Mouse (Mus musculus) ES-Bruce4 (cell line): Measurements from ENCODE around the gene Cpe. TPM values are rescaled to one million over a fixed set of nuclear protein-coding genes. Genes with fewer than 3 reads are reported as not detected.

Experiments used
- H3K27ac ChIP-seq: 2 replicates; pipeline ENCODE4 v1.5.1; 2012; ENCODE audit warnings: low read length, inconsistent platforms; ENCODE audit not compliant: insufficient read depth
- H3K27me3 ChIP-seq: 2 replicates; pipeline ENCODE4 v1.6.1; 2012; ENCODE audit warnings: mild to moderate bottlenecking, low read length, inconsistent platforms; ENCODE audit not compliant: control insufficient read depth, poor library complexity, insufficient read depth, severe bottlenecking
- H3K36me3 ChIP-seq: 2 replicates; pipeline ENCODE4 v1.6.1; 2012; ENCODE audit warnings: inconsistent platforms, mild to moderate bottlenecking, low read length, moderate library complexity; ENCODE audit not compliant: control insufficient read depth, poor library complexity, insufficient read depth, severe bottlenecking
- H3K4me1 ChIP-seq: one replicate; pipeline ENCODE4 v1.8.1; 2011; ENCODE audit warnings: low read length; ENCODE audit not compliant: control insufficient read depth, insufficient read depth
- H3K4me3 ChIP-seq: 2 replicates; pipeline ENCODE4 v1.5.1; 2011; ENCODE audit warnings: low read depth, mild to moderate bottlenecking, low read length
- H3K9ac ChIP-seq: 2 replicates; pipeline ENCODE4 v1.6.1; 2012; ENCODE audit warnings: low read depth, mild to moderate bottlenecking, inconsistent platforms; ENCODE audit not compliant: poor library complexity, severe bottlenecking
- H3K9me3 ChIP-seq: replicated peaks from 2 replicates; pipeline ENCODE4 v1.6.1; 2012; ENCODE audit warnings: mild to moderate bottlenecking, low read length, inconsistent platforms; ENCODE audit not compliant: control insufficient read depth, poor library complexity, insufficient read depth, severe bottlenecking
- CTCF ChIP-seq: IDR thresholded peaks from one replicate; pipeline ENCODE4 v1.8.1; 2011; ENCODE audit warnings: low read depth, low read length
- EP300 ChIP-seq: IDR thresholded peaks from 2 replicates; pipeline ENCODE4 v1.6.1; 2011; ENCODE audit warnings: low read depth, low read length; ENCODE audit not compliant: insufficient read depth
- POLR2A ChIP-seq: IDR thresholded peaks from one replicate; pipeline ENCODE4 v1.8.1; 2011; ENCODE audit warnings: low read length; ENCODE audit not compliant: insufficient read depth
- polyA plus RNA-seq: library from polyadenylated mRNA; stranded (reverse); fragments of >200 nt; gene quantifications from 2 replicates; pipeline ENCODE4 v1.2.4, GENCODE M21; 2011; ENCODE audit warnings: low read depth; ENCODE audit not compliant: missing spikeins, insufficient read depth, insufficient read length

Cpe gene
- polyA plus RNA-seq, 1 experiment, result 24.7 TPM

GRCm38 (mm10) chr8:64712499-64712898, 19.6 kb upstream of the Cpe start:
- Histone ChIP-seq H3K27ac (no peak overlapping the region), H3K4me3 (no peak overlapping the region), H3K9ac (no peak overlapping the region), H3K9me3 (peaks cover 2% of the 10 kb centered on the region; the same call in 1 of the 2 replicates), H3K36me3 (peaks cover 11% of the 10 kb centered on the region), H3K27me3 (no peaks in the 10 kb centered on the region), H3K4me1 (no peaks in the 10 kb centered on the region)
- TF ChIP-seq CTCF (no peak), EP300 (no peak), POLR2A (no peak)

- no peaks in the 10 kb centered on the region for H3K27me3 ChIP-seq
- no peak overlapping the region for H3K27ac ChIP-seq
- H3K9ac ChIP-seq, result no peak overlapping the region
- peaks cover 2% of the 10 kb centered on the region for H3K36me3 ChIP-seq
- H3K9me3 ChIP-seq, result peaks cover 2% of the 10 kb centered on the region; the same call in 1 of the 2 replicates
- TF ChIP-seq CTCF, result no peak
- no peak for TF ChIP-seq POLR2A
- H3K4me1 ChIP-seq, result no peaks in the 10 kb centered on the region
- no peak overlapping the region for H3K4me3 ChIP-seq
Observed at GRCm38 (mm10) chr8:64711544-64711943, 18.7 kb upstream of the Cpe start.

GRCm38 (mm10) chr8:64707481-64707880, 14.6 kb upstream of the Cpe start:
- Histone ChIP-seq H3K4me1 (no peaks in the 10 kb centered on the region), H3K27ac (no peak overlapping the region), H3K36me3 (no peaks in the 10 kb centered on the region), H3K4me3 (no peak overlapping the region), H3K27me3 (no peaks in the 10 kb centered on the region), H3K9me3 (peaks cover 2% of the 10 kb centered on the region; the same call in 1 of the 2 replicates), H3K9ac (no peak overlapping the region)
- TF ChIP-seq EP300 (no peak), POLR2A (no peak), CTCF (no peak)

GRCm38 (mm10) chr8:64703191-64703590, 10.3 kb upstream of the Cpe start:
- no peaks in the 10 kb centered on the region for H3K36me3 ChIP-seq

GRCm38 (mm10) chr8:64691591-64692401, 1.1 kb downstream of the Cpe start:
- H3K27me3 ChIP-seq, result peaks cover 11% of the 10 kb centered on the region
- no peaks in the 10 kb centered on the region for H3K36me3 ChIP-seq
- H3K4me1 ChIP-seq, result no peaks in the 10 kb centered on the region
- H3K9me3 ChIP-seq, result no peaks in the 10 kb centered on the region; the same call in 1 of the 2 replicates
- TF ChIP-seq EP300, result no peak
- no peak for TF ChIP-seq CTCF
- H3K9ac ChIP-seq, result peak overlapping the region; percentile 63
- H3K27ac ChIP-seq, result no peak overlapping the region
- peak overlapping the region; percentile 40 for H3K4me3 ChIP-seq

More at GRCm38 (mm10) chr8:64703191-64703590, 10.3 kb upstream of the Cpe start:
- no peak overlapping the region for H3K4me3 ChIP-seq
- TF ChIP-seq CTCF, result no peak
- no peak for TF ChIP-seq EP300
- TF ChIP-seq POLR2A, result no peak
- peaks cover 2% of the 10 kb centered on the region; the same call in 1 of the 2 replicates for H3K9me3 ChIP-seq
- H3K9ac ChIP-seq, result no peak overlapping the region
- no peaks in the 10 kb centered on the region for H3K4me1 ChIP-seq
- H3K27ac ChIP-seq, result no peak overlapping the region
- no peaks in the 10 kb centered on the region for H3K27me3 ChIP-seq

- Histone ChIP-seq H3K4me3 (no peak overlapping the region), H3K9ac (no peak overlapping the region), H3K9me3 (no peaks in the 10 kb centered on the region; the same call in 1 of the 2 replicates), H3K27ac (no peak overlapping the region), H3K27me3 (peaks cover 11% of the 10 kb centered on the region), H3K36me3 (no peaks in the 10 kb centered on the region), H3K4me1 (no peaks in the 10 kb centered on the region)
- TF ChIP-seq POLR2A (no peak), CTCF (no peak), EP300 (no peak)
Observed at GRCm38 (mm10) chr8:64690845-64691244, 2.0 kb downstream of the Cpe start.
